Mouse (Mus musculus) heart, postnatal 14 days (tissue): ENCODE results near the gene 2410004B18Rik. TPM values are rescaled to one million over a fixed set of nuclear protein-coding genes. Genes with fewer than 3 reads are reported as not detected.

Experiments
- DNase-seq, 2 experiments: peaks; one replicate each; pipeline ENCODE4 v3.0.0; 2021 to 2022
- intact Hi-C: fragments of 180-260 bp; cut with DNase I; formaldehyde crosslinking; loops from one replicate; pipeline ENCODE4 v1.15.1; 2025
- total RNA-seq, 2 experiments: library from RNA; stranded (reverse); gene quantifications; 2 replicates each; pipeline ENCODE4 v1.2.3; 2021

Gene 2410004B18Rik
- total RNA-seq, 2 experiments from 2014 or later: 16.7 to 22.9 TPM

DNA sequence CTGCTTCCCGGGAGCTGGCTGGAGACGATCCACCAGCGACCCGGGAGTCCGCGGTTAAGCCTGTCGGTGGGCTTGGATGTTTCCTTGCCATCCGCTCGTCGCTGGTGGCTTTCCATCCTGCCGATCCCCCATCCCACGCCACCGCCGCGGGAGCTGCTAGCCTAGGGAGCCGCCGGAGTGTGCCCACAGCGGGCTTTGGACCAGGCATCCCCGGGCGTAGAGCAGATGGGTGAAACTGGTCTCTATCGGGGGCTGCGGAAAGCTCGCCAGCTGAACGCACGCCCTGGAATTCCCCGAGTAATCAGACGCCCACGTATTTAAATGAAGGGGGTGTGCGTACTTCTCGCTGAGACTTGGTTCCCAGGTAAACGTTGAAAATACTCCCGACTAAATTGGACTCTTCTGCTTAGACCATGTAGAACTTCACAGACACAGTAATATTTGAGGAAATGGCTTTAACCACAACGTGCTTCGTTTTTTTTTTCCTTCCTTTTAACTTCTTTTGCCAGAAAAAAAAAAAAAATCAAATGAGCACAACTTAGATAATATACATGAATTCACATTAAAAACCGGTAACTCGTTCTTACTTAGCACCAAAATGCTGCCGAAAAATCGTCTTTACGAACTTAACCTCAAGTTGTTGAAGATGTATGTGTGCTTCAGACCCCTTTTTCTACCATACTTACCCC, 13.0 kb upstream of the 2410004B18Rik start:
- DNase-seq: peak; percentile 49 to 59
- intact Hi-C loops: loop anchor here (5.0 to 10.0 kb wide), 3 partner anchors 277 to 810 kb away; partner anchors contain the start of genes Ccn1 and Odf2l

DNA sequence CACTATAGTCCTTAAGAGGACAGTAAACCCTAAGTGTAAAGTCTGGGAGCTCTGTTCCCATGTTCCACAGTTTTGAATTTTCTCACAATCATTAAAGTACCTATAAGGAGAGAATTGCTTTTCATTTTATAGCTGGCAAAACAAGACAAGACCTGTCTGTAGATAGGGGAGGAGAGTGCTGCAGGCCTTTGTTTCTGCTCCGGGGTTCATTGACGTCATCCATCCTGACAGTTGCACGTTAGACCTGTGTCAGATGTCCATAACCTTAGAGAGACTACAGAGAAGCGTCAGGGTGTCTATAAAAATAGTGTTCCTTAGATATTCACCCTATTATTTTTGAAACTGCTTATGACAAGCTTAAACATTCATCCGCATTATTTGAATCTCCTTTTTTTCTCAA, 12.3 kb upstream of the 2410004B18Rik start:
- intact Hi-C loops: loop anchor here (10.0 kb wide), 1 partner anchor 811 kb away; the partner anchor contains the start of gene Odf2l
- no peak for DNase-seq

DNA sequence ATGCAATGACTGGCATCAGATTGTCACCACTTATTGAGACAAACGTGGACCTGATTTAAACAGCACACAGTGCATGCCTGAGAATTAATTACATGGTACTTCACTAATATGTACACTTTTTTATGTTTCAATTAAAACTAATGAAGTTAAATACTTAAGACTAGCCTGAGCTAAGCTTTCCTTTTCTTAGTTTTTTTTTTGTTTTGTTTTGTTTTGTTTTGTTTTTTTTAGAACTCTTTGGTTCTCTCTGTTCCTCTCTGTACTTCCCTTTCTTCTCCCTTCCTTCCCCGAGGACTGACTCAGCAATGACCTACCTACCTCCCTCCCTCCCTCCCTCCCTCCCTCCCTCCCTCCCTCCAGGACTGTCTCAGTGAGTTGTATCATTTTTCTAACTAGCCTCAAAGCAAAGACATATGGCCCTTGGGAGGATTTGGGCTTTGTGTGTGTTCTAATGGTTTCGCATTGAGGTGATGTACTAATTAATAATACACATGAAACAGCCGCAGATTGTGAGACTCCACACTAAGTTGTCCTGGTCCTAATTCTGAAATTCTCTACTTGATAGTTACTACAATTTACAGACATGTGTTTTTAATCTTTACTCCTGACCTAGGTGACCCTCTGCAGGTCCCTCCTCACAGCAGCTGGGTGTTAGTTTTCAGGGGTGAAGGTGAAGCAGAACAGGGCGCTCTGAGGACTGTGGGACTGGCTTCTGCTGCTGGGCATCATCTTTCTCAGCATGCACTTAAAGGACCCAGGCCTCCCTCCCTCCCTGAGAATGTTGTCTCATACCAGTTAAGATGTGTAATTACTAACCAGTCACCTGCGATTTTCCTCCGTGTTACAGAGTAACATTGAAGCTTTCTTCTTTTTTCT, 8.1 kb upstream of the 2410004B18Rik start:
- DNase-seq: no peak
- intact Hi-C loops: loop anchor here (10.0 kb wide), 1 partner anchor 815 kb away; the partner anchor contains the start of gene Odf2l

DNA sequence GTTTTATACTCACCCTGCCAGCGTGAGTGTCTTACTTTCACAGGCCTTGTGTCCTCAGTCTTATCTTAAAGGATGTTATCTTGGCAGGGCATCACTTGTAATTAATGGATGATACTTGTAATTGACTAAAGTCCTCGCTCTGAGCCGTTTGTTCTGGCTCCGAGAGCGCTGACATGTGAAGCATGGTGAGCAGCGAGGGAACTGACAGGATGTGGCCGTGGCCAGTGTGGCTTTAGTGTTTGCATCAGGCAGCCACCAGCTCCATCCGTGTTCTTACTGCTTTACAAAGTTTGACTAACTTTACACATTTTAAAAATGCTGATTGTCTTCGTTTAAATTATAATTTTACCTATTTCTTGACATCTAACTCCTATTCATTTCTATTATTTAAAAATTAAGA, 4.0 kb upstream of the 2410004B18Rik start:
- intact Hi-C loops: no loop called here
- no peak for DNase-seq

DNA sequence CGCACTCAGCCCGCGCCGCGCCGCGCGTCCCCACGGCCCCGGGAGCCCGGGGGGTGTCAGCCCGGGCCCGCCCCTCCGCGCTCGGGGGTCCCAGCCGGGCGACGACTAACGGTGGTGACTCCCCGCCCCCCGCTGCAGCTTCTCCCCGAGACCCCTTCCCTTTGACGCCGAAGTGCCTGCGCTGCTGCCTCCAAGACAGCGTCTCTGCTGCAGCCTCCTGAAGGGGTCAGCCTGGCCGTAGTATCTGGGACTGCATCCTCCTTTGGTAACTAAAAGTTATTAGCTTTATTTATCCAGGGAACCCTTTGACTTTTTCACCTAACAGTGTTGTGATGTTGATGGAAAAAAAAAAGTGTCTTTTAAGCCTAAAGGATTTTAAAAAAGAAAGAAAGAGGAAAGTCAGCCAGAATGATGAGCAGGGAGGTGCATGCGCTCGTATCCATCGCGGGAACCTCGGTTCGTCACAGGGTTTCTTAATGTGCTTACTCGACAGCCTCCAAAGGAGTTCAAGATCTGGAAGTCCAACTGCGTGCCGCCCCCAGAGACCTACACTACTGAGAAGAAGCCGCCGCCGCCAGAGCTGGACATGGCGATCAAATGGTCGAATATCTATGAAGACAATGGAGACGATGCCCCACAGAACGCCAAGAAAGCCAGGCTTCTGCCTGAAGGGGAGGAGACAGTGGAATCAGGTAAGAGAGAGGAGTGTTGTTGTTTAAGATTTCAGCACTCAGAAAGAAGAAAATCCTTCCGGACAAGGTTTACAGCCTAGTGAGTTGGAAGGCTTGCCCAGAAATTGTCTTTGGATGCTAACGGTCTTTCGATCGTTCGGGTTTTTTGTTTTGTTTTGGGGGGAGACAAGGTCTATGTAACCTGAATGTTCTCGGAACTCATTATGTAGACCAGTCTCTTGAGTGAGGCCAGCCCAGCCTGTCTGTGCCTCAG, 863 bp downstream of the 2410004B18Rik start:
- intact Hi-C loops: no loop called here

DNA sequence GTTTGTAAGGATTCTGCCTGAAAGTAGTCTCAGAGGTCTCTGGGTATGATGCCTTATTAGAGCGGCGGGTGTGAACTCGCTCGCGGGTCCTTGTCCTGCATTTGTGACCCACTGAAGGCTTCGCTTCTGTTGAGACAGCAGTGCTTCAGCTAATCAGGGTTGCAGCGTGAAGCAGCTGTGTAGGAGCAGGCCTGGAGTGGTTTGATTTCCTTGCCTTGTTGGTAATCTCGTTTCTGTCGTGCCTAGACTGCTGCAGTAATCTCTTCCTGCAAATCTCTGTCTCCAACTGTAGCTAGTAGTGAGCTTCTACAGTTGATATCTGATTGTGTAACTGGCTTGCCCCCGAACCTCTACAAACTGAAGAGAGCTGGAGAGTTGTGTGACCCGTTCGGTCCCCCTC, 1.6 kb downstream of the 2410004B18Rik start:
- intact Hi-C loops: no loop called here
- no peak for DNase-seq

More for the DNA sequence above, 863 bp downstream of the 2410004B18Rik start:
- DNase-seq: peak in 1 of 2 experiments; percentile 15

DNA sequence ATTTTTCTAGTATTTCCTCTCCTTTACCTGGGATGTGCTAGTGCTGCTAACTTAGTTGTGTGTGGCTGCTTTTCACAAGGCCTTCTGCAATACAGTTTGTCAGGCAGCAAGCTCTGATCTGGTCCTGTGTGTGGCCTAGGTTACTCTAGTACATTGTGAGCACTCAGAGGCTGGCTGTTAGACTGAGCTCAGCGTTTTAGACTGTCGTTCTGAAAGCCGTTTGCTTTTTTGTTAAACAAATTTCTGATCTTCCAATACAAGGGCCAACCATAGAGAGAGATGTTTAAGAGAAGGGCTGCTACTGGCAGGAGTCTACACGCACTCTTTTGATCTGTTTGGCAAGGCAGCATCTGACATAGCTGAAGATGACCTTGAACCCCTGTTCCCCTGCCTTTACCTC, 2.2 kb downstream of the 2410004B18Rik start:
- intact Hi-C loops: no loop called here
- no peak for DNase-seq

DNA sequence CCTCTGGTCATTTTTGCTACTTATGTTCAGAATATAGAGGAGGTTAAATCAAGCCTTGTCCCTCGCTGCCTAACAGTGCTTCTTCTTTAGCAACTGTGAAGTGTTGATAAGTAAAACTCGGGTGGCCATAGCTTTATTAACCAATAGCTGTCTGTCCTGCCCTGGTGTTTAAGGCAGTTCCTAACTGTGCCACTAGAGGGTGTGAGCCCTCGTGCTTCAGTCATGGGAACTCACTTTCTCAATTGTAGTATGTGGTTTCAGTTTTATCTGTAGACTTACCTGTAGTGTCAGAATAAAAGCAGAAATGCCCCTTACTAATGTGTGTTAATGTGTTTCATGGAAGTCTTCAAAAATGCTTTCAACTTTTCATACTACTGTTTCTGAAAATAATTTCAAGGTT, 4.2 kb downstream of the 2410004B18Rik start:
- intact Hi-C loops: loop anchor here (2.0 kb wide), 1 partner anchor 237 kb away; no protein-coding TSS in a partner anchor
- DNase-seq: peak; percentile 70 to 79

DNA sequence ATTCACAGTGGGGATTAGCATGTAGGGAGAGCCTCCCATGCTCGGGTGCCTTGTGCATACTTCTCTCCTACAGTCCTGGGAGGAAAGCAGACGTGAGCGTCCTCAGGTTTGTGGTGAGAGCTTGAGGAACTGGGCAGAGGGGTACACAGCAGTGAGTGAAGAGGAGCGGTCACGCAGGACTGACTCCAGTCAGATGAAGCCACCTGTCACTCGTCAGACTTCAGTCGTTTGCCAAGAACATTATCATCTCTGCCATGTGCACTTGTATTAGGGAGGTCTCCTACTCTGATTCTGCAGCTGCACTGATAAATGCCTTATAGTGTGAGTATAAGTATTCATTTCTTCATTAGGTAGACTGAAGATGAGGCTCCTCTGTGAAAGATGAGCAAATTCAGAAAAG, 6.5 kb downstream of the 2410004B18Rik start:
- DNase-seq: no peak
- intact Hi-C loops: no loop called here

DNA sequence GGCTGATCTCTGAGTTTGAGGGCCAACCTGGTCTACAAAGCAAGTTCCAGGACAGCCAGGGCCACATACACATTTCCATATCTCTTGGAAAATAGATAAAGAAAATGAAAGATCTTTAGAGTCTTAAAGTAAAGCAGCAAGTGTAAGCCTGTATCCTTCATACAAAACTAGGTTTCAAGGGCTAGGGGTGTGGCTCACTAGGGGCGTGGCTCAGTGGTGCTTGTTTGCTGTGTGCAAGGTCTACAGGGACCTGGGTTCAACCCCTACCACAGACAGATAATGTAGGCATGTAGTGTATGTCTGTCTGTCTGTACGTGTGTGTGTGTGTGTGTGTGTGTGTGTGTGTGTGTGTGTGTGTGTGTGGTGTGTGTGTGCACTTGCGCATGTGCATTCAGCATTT, 8.1 kb downstream of the 2410004B18Rik start:
- DNase-seq: no peak
- intact Hi-C loops: no loop called here

DNA sequence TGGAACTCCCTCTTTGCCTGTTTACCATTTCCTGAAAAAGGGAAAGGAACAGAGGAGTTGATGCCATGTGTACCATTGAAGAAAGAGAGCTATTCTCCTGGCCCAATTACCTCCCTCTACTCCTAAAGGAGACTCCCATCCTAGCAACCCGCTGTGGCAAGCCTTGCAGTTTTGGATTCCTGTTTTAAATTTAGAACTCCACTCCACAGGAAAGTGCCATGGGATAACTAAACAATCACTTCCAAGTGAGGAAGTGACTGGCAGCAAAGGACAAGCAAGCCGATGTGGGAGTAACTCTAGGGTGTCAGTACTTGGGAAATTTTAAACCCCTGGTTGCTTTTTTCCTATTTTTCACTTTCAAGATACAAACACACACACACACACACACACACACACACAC, 8.8 kb downstream of the 2410004B18Rik start:
- intact Hi-C loops: no loop called here
- no peak for DNase-seq

DNA sequence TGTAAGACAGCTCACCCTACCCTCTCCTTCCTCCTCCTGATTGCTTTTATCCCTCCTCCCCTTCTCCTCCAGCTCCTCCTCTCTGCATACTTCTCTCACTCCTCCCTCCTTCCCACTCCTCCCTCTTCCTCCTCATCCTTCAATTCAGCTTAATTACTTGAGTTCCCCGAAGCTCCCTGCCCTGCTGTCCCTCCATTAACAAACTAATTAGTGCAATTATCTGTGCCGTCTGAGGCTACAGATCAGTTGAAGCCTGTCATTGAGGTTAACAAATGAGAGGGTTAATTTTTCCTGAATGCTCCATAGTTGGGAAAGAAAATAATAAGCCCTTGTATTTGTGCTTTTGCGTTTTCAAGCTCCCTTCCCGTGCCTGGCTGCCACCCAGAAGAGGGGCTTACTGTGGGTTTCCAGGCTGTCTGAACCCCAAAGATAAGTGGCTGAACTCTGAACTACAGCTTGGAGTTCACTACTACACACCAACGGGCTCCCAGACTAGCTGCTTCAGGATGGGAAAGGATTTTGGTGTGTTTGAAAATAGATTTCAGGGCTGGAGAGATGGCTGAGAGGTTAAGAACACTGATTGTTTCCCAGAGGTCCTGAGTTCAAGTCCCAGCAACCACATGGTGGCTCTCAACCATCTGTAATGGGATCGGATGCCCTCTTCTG, 9.9 kb downstream of the 2410004B18Rik start:
- no peak for DNase-seq
- intact Hi-C loops: no loop called here

DNA sequence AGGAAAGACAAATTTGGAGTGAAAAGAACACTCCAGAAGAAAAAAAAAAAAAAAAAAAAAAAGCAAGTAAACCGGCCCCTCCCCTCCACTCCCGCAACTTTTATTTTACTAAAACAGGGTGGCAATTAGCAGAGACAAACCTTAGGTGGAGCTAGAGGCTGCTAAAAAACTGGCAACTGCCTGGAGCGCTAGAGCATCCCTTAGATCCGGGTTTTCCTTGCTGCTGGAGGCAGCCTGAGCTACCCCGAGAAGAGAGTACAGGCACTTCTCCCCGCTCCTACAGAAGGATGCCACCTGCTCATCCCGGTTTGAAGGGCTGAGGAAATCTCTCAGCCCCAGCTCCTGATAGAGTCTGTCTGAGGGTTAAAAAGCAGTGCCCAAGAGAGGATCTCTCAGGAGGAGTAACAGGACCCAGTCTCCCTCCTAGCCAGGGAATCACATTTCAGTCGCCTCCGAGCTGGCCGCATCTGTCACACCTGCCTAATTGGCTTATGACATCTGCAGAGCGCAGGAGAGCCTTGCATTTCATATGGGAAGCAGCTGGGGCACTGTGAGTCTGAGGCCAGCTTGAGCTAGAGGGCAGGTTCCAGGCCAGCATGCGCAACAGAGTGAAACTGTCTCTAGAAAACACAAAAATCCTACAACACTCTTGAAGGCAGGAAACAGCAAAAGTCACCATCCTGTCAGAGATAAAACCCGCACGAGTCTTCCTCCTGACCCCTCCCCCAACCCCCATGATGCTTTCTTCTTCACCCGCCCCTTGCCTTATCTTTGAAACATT, 12.4 kb downstream of the 2410004B18Rik start:
- DNase-seq: peak; percentile 34 to 53
- intact Hi-C loops: loop anchor here (5.0 kb wide), 2 partner anchors 37 to 107 kb away; partner anchors contain the start of gene Syde2

DNA sequence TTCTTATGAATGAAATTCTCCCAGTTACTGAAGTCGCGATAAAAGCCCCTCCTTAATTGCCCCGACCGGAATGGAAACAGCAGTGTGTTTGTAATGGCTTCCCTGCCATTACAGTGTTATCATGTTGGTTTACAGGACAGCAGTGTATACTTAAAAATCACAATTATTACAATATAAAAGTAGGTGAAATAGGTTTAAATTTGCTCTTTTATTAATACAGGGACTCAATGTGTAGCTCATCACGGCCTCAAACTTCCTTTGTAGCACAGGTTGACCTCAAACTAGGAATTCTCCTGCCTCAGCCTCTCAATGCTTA, 13.0 kb downstream of the 2410004B18Rik start:
- intact Hi-C loops: loop anchor here (5.0 kb wide), 2 partner anchors 37 to 107 kb away; partner anchors contain the start of gene Syde2
- no peak for DNase-seq

DNA sequence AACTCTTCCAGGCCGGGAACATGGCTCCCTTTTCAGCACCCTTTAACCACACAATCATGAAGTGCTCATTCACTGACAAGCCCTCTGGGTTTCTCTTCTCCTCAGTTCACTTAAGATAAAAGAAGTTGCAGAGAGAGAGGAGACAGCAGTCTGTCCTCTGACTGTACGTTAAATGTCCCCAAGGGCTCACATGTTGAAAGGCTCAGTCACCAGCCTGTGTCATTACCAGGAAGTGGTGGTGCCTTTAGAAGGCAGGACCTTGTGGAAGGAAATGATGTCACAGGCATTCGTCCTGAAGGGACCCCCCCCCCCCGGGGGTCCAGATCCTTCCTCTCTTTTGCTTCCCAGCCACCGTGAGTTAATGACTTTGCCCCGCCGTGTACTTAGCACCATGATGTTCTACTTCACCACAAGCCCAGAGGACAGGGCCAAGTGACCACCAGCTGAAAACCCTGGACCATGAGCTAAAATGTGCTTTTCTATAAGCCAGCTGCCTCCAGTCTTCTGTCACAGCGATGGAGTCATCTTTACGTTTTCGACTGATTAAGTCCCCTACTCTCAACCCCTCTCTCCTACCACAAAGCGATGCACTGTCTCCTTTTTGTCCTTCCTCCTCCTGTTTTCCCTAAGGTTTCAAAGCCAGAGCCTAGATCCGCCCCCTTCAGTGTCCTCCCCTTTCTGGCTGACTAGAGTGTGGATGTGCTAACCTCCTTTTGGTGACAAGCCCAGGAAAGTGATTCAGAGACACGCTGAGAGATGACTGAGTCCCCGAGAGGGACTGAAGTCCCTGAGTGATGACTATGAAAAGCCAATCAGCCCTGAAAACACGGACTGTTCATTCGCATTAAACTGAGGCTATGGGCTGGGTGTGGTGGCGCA, 13.7 kb downstream of the 2410004B18Rik start:
- DNase-seq: peak; percentile 31 to 51
- intact Hi-C loops: loop anchor here (5.0 kb wide), 2 partner anchors 36 to 106 kb away; partner anchors contain the start of gene Syde2

DNA sequence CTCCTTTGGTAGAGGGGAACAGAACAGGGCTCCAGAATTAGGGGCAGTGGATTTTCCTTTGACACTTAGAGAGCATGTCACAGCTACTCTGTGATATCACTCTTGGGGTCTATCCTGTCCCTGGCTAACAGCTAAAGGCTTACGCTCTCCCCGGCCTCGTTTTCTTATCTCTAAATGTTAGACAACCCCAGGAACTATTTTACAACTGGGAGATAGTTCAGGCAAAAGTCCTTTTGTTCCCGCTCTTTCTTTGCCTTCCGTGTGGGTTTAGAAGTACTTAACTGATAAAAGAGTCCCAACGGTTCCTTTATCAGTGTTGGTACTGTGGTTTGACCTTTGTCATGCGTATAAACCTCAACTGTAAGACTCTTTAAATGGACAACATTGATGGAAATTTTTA, 15.1 kb downstream of the 2410004B18Rik start:
- no peak for DNase-seq
- intact Hi-C loops: loop anchor here (5.0 kb wide), 2 partner anchors 34 to 104 kb away; partner anchors contain the start of gene Syde2

DNA sequence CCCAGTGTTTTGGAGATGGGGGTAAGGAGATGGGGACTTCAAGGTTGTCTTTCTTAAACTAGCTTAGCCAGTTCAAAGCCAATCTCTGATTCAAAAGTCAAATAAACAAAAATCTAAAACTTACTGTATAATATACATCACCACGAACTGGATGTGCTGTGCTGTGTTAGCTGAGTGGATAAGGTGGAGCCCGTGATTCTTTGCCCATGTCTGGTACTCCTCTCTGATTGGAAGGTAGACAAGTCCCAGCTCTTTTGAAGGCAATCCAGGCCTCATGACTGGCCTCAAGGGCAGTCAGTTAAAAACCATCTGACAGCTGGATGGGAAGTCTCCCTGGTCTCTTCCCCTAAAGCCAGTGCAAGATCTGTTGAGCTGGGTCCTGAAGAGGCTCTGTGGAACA, 15.6 kb downstream of the 2410004B18Rik start:
- intact Hi-C loops: loop anchor here (5.0 kb wide), 2 partner anchors 34 to 104 kb away; partner anchors contain the start of gene Syde2
- no peak for DNase-seq

DNA sequence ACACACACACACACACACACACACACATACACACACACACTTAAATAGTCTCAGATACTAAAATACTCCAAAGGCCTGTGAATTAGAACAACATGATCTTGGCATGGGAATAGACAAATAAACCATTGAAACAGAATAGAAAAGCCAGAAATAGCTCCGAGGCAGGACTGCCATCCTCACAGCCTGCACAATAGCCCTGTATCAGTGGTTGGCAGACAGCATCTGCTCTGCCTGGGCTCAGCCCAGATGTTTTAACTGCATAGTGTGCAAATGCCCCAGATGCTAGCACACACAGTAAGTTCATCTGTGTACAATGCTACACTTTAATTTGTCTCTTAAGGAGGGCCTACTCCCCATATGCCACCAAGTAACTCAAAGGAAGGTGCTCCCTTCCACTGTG, 22.0 kb downstream of the 2410004B18Rik start:
- intact Hi-C loops: no loop called here
- peak in 1 of 2 experiments; percentile 14 for DNase-seq
